Mouse (Mus musculus) lung, postnatal 14 days (tissue): ENCODE data around the gene Bcl9.

ENCODE experiments used
- DNase-seq: peaks from one replicate; pipeline ENCODE4 v3.0.0; 2021

The Bcl9 gene

GRCm38 (mm10) chr3:97167126-97167525 lies 130.6 kb downstream of the Bcl9 start:
- no peak for DNase-seq

- DNase-seq, result no peak
Measured at GRCm38 (mm10) chr3:97164477-97164876, 133.2 kb downstream of the Bcl9 start.

GRCm38 (mm10) chr3:97161773-97162172 lies 135.9 kb downstream of the Bcl9 start:
- no peak for DNase-seq

GRCm38 (mm10) chr3:97160908-97161307 lies 136.8 kb downstream of the Bcl9 start:
- peak; percentile 13 for DNase-seq

GRCm38 (mm10) chr3:97159986-97160385 lies 137.7 kb downstream of the Bcl9 start:
- no peak for DNase-seq

- peak; percentile 5 for DNase-seq
Measured at GRCm38 (mm10) chr3:97159509-97159850, 138.2 kb downstream of the Bcl9 start.

GRCm38 (mm10) chr3:97158611-97159508 lies 138.9 kb downstream of the Bcl9 start, which contains the start of gene Acp6:
Acp6 (plus strand) TSS chr3:97158777.
- DNase-seq, result peak; percentile 91

- DNase-seq, result peak; percentile 89
Measured at GRCm38 (mm10) chr3:97157958-97158599, 139.6 kb downstream of the Bcl9 start.

- DNase-seq, result no peak
Measured at GRCm38 (mm10) chr3:97157308-97157707, 140.4 kb downstream of the Bcl9 start.

- no peak for DNase-seq
Measured at GRCm38 (mm10) chr3:97156431-97156830, 141.3 kb downstream of the Bcl9 start.
